Mouse (Mus musculus) kidney, adult 2 months (tissue): ENCODE results near the gene Six3.

Experiments
- CTCF ChIP-seq: fragments of 200-500 bp; conservative IDR thresholded peaks from 2 replicates; pipeline ENCODE4 v1.5.1; 2011; ENCODE audit warnings: low read depth, mild to moderate bottlenecking, control low read depth, low read length, moderate library complexity, mixed read lengths; ENCODE audit not compliant: insufficient read depth, insufficient read length
- POLR2A ChIP-seq: fragments of 200-500 bp; IDR thresholded peaks from one replicate; pipeline ENCODE4 v1.6.1; 2011; ENCODE audit warnings: low read depth, low read length, control low read depth

DNA sequence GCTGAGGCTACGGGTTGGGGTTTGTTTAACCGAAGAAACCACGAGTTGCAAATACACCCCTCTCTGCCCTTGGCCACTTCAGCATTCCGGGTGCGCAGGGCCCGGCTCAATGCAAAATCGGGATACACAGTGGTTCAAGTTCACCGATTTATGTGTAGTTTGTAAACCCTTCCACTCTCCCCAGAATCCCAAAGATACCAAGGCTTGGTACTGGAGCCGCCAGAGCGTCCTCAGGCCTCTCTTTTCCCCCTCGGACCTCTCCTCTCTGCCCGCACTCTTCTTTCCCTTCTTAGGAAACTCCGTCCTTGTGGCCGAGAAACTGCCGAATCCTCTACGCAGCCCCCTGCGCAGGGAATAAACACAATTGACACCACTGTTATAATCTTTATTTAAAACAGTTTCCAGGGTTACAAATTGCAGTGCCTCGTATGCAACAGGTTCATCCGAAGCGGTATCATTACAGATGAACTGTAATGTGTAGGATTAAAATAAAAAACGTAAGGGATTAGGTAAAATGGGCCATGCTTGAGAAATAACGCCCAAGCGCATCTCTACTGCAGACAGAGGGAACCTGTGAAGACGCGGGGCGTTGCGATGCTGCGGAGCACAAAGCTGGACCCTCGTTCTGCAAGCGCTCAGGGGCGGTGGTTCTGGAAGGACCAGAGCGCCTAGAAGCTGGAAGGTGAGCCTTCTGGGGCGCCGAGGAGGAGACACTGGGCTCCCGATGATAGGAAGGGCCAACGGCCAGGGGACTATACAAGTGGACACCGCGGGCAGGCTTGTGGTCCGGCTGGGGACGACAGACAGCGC, 5.6 kb upstream of the Six3 start:
- no peak for TF ChIP-seq CTCF
- no peak for TF ChIP-seq POLR2A
